Mouse (Mus musculus): Measurements from ENCODE around the gene Serac1. TPM values are rescaled to one million over a fixed set of nuclear protein-coding genes. Genes with fewer than 3 reads are reported as not detected.

Gene Serac1
- total and polyA plus RNA-seq, 3 experiments, result 4.1 to 5.9 TPM; not detected in 1

- TF ChIP-seq RCOR1 (IDR thresholded peaks at IDR 0.05; ENCODE audit: low read depth, low read length) (no peak), BHLHE40 (IDR thresholded peaks at IDR 0.05; ENCODE audit: borderline replicate concordance, low read depth, low read length) (no peak), E2F4 (IDR thresholded peaks at IDR 0.05; ENCODE audit: borderline replicate concordance, low read depth, low read length) (no peak)
- no peak for DNase-seq (ENCODE audit: low read depth, low spot score)
- no peak overlapping the region for H3K4me3 ChIP-seq (ENCODE audit: control insufficient read depth in 1 of 2, insufficient read depth in 1 of 2, low read depth in 2 of 2, low read length in 2 of 2)
- H3K79me2 ChIP-seq (ENCODE audit: control insufficient read depth, insufficient read depth, low read length, poor library complexity), result no peaks in the 10 kb centered on the region
- no peaks in the 10 kb centered on the region for H3K9me3 ChIP-seq (replicated peaks; ENCODE audit: insufficient read depth, low read length)
- peaks cover 2% of the 10 kb centered on the region in 2 experiments; a peak in 2 of 4 replicates for H3K4me1 ChIP-seq (ENCODE audit: control insufficient read depth in 1 of 2, insufficient read depth in 2 of 2, low read length in 2 of 2)
- no peak overlapping the region for H3K27ac ChIP-seq (ENCODE audit: control insufficient read depth, low read depth, low read length)
- H3K27me3 ChIP-seq (ENCODE audit: control insufficient read depth in 1 of 2, insufficient read depth in 2 of 2, low read length in 2 of 2), result no peaks in the 10 kb centered on the region
- no peaks in the 10 kb centered on the region for H3K36me3 ChIP-seq (ENCODE audit: control insufficient read depth in 1 of 2, insufficient read depth in 2 of 2, low read length in 2 of 2)
- H3K9ac ChIP-seq (ENCODE audit: control insufficient read depth, low read depth, low read length, poor library complexity, severe bottlenecking), result no peak overlapping the region
Observed at GRCm38 (mm10) chr17:6036458-6036857, 43.1 kb downstream of the Serac1 start.

GRCm38 (mm10) chr17:6035661-6036060 is 43.9 kb downstream of the Serac1 start:
- peaks cover 2% of the 10 kb centered on the region in 2 experiments; a peak in 2 of 4 replicates for H3K4me1 ChIP-seq (ENCODE audit: control insufficient read depth in 1 of 2, insufficient read depth in 2 of 2, low read length in 2 of 2)
- DNase-seq (ENCODE audit: low read depth, low spot score), result no peak
- H3K27ac ChIP-seq (ENCODE audit: control insufficient read depth, low read depth, low read length), result no peak overlapping the region
- TF ChIP-seq KAT2A (conservative IDR thresholded peaks at IDR 0.05; ENCODE audit: low read depth, low read length) (no peak), MXI1 (IDR thresholded peaks at IDR 0.05; ENCODE audit: low read depth, low read length) (no peak), CHD1 (IDR thresholded peaks at IDR 0.05; ENCODE audit: low read depth, low read length) (no peak), ZC3H11A (IDR thresholded peaks at IDR 0.05; ENCODE audit: low read depth, low read length) (no peak), NRF1 (IDR thresholded peaks at IDR 0.05; ENCODE audit: insufficient read depth, low read depth, low read length, poor library complexity, severe bottlenecking) (no peak), POLR2A (IDR thresholded peaks at IDR 0.05; ENCODE audit: control insufficient read depth in 1 of 2, insufficient read depth in 1 of 2, low read depth in 1 of 2, low read length in 2 of 2, poor library complexity in 1 of 2) (no peak), EP300 (IDR thresholded peaks at IDR 0.05; ENCODE audit: low read depth in 1 of 2, low read length in 2 of 2) (no peak), MYC (IDR thresholded peaks at IDR 0.05; ENCODE audit: low read depth, low read length) (no peak), CHD2 (IDR thresholded peaks at IDR 0.05; ENCODE audit: low read length) (no peak), MAZ (IDR thresholded peaks at IDR 0.05; ENCODE audit: low read depth, low read length) (no peak), E2F4 (IDR thresholded peaks at IDR 0.05; ENCODE audit: borderline replicate concordance, low read depth, low read length) (no peak), POLR2AphosphoS5 (IDR thresholded peaks at IDR 0.05; ENCODE audit: borderline replicate concordance, low read depth, low read length) (no peak), ZKSCAN1 (IDR thresholded peaks at IDR 0.05; ENCODE audit: low read depth, low read length) (no peak), HCFC1 (IDR thresholded peaks at IDR 0.05; ENCODE audit: low read depth, low read length) (no peak), USF1 (IDR thresholded peaks at IDR 0.05; ENCODE audit: low read depth, low read length) (no peak), RCOR1 (IDR thresholded peaks at IDR 0.05; ENCODE audit: low read depth, low read length) (no peak), POLR2AphosphoS2 (IDR thresholded peaks at IDR 0.05; ENCODE audit: low read length) (no peak), GATA1 (IDR thresholded peaks at IDR 0.05; ENCODE audit: low read depth, low read length) (no peak), TCF12 (IDR thresholded peaks at IDR 0.05; ENCODE audit: low read depth, low read length) (no peak), TAL1 (IDR thresholded peaks at IDR 0.05; ENCODE audit: low read length) (no peak)
- no peaks in the 10 kb centered on the region for H3K27me3 ChIP-seq (ENCODE audit: control insufficient read depth in 1 of 2, insufficient read depth in 2 of 2, low read length in 2 of 2)
- no peak overlapping the region for H3K9ac ChIP-seq (ENCODE audit: control insufficient read depth, low read depth, low read length, poor library complexity, severe bottlenecking)
- no peaks in the 10 kb centered on the region for H3K36me3 ChIP-seq (ENCODE audit: control insufficient read depth in 1 of 2, insufficient read depth in 2 of 2, low read length in 2 of 2)
- no peaks in the 10 kb centered on the region for H3K9me3 ChIP-seq (replicated peaks; ENCODE audit: insufficient read depth, low read length)
- no peak overlapping the region for H3K4me3 ChIP-seq (ENCODE audit: control insufficient read depth in 1 of 2, insufficient read depth in 1 of 2, low read depth in 2 of 2, low read length in 2 of 2)
- no peaks in the 10 kb centered on the region for H3K79me2 ChIP-seq (ENCODE audit: control insufficient read depth, insufficient read depth, low read length, poor library complexity)

Measured in MEL (cell line).